Mouse (Mus musculus) megakaryocyte, embryonic 14.5 days (primary cell): Measurements from ENCODE around the gene Endou. TPM values are rescaled to one million over a fixed set of nuclear protein-coding genes. Genes with fewer than 3 reads are reported as not detected.

Experiments
- H3K27me3 ChIP-seq: replicated peaks from 2 replicates; pipeline ENCODE3; 2012; ENCODE audit warnings: inconsistent platforms
- H3K36me3 ChIP-seq: replicated peaks from 2 replicates; pipeline ENCODE3; 2012; ENCODE audit warnings: low read length, inconsistent platforms, mixed read lengths
- H3K4me1 ChIP-seq: 2 replicates; pipeline ENCODE4 v1.6.1; 2012; ENCODE audit warnings: inconsistent platforms
- H3K4me3 ChIP-seq: replicated peaks from 2 replicates; pipeline ENCODE3; 2012; ENCODE audit warnings: moderate library complexity, mild to moderate bottlenecking, inconsistent platforms
- H3K9me3 ChIP-seq: 2 replicates; pipeline ENCODE4 v1.6.1; 2012; ENCODE audit warnings: inconsistent platforms
- FLI1 ChIP-seq: IDR thresholded peaks from 2 replicates; pipeline ENCODE4 v1.6.1; 2012; ENCODE audit warnings: low read length, inconsistent platforms, mixed read lengths
- GATA1 ChIP-seq: IDR thresholded peaks from 3 replicates; pipeline ENCODE4 v1.6.1; 2012; ENCODE audit warnings: mixed read lengths, low read length, inconsistent platforms, borderline replicate concordance
- polyA plus RNA-seq: library from polyadenylated mRNA; stranded (reverse); fragments of >175 nt; gene quantifications from 2 replicates; pipeline ENCODE4 v1.2.3, GENCODE M21; 2012; ENCODE audit warnings: low replicate concordance; ENCODE audit not compliant: insufficient read depth

Endou gene
- polyA plus RNA-seq, 1 experiment: 0.09 TPM

GRCm38 (mm10) chr15:97746748-97747147 is 15.6 kb upstream of the Endou start:
- Histone ChIP-seq H3K36me3 (no peaks in the 10 kb centered on the region), H3K9me3 (no peaks in the 10 kb centered on the region), H3K4me1 (peaks cover 56% of the 10 kb centered on the region), H3K4me3 (no peak overlapping the region), H3K27me3 (peaks cover 53% of the 10 kb centered on the region)
- no peak for TF ChIP-seq GATA1
- no peak for TF ChIP-seq FLI1

DNA sequence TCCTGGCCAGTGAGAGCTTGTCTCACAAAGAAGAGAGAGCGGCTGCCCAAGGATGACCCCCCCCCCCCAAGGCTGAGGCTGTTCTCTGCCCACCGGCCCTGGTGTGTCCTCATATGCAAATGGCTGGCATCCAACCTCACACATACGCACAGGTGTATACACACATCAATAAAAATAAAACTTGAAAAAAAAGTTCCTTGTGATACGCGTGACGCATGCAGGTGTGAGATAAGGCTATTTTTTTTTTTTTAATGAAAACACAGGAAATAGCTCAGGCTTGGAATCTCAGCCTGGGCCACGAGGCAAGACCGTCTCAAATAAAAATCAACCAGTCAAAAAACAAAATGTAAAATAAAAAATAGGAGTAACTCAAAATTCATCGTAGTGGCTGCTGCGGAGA is 15.1 kb upstream of the Endou start:
- no peak for TF ChIP-seq GATA1
- no peak for TF ChIP-seq FLI1
- H3K27me3 ChIP-seq: peaks cover 57% of the 10 kb centered on the region
- H3K4me1 ChIP-seq: peaks cover 54% of the 10 kb centered on the region
- H3K36me3 ChIP-seq: no peaks in the 10 kb centered on the region
- H3K9me3 ChIP-seq: no peaks in the 10 kb centered on the region
- H3K4me3 ChIP-seq: no peak overlapping the region

GRCm38 (mm10) chr15:97745331-97745730 is 14.2 kb upstream of the Endou start:
- H3K4me3 ChIP-seq: no peak overlapping the region
- peaks cover 46% of the 10 kb centered on the region for H3K4me1 ChIP-seq

DNA sequence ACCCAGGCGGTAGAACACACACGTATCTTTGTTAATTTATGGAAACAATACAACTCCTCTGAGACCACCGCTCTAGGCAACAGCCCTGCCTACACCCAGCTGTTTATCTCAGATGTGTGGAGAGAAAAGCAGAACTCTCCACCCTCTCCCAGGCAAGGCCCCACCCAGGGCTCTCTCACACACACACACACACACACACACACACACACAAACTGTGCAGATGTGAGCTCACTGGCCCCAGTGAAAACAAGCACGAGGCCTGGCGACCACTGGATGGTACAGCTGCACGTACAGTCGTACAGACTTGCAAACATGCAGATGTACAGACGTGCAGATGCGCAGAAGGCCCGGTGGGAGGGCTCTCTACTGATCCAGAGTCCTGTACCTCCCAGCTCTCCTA is 13.8 kb upstream of the Endou start:
- no peak for TF ChIP-seq GATA1
- TF ChIP-seq FLI1: no peak
- Histone ChIP-seq H3K36me3 (no peaks in the 10 kb centered on the region), H3K9me3 (no peaks in the 10 kb centered on the region), H3K27me3 (peaks cover 64% of the 10 kb centered on the region), H3K4me1 (peaks cover 42% of the 10 kb centered on the region), H3K4me3 (no peak overlapping the region)

More at GRCm38 (mm10) chr15:97745331-97745730, 14.2 kb upstream of the Endou start:
- no peaks in the 10 kb centered on the region for H3K36me3 ChIP-seq
- H3K9me3 ChIP-seq: no peaks in the 10 kb centered on the region
- H3K27me3 ChIP-seq: peaks cover 67% of the 10 kb centered on the region
- TF ChIP-seq GATA1 (no peak), FLI1 (no peak)

GRCm38 (mm10) chr15:97743961-97744525 is 12.9 kb upstream of the Endou start:
- no peak for TF ChIP-seq GATA1
- TF ChIP-seq FLI1: no peak
- Histone ChIP-seq H3K9me3 (no peaks in the 10 kb centered on the region), H3K27me3 (peaks cover 64% of the 10 kb centered on the region), H3K4me3 (no peak overlapping the region), H3K4me1 (peaks cover 33% of the 10 kb centered on the region), H3K36me3 (no peaks in the 10 kb centered on the region)

DNA sequence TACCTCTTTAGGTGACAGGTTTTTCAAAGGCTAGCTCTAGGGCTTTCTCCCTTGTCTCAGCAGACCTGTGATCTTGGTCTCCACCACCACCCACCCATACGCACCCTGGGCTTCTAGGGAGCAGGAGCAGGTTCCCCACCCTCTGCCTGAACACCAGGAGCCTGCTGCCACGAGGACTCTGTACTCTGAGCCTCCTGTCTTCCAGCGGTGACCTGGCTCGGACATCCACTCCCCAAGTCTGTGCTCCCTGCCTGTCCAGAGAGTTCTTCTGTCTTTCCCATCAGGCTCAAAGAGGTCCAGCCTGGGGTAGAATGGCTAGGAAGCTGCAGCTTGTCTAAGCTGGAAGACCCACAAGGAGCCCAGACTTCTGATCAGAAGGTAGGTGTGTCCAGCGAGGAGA is 12.1 kb upstream of the Endou start:
- Histone ChIP-seq H3K36me3 (no peaks in the 10 kb centered on the region), H3K4me1 (peaks cover 25% of the 10 kb centered on the region), H3K27me3 (peaks cover 61% of the 10 kb centered on the region), H3K4me3 (no peak overlapping the region), H3K9me3 (no peaks in the 10 kb centered on the region)
- TF ChIP-seq GATA1 (no peak), FLI1 (no peak)

GRCm38 (mm10) chr15:97742600-97742999 is 11.5 kb upstream of the Endou start:
- H3K9me3 ChIP-seq: no peaks in the 10 kb centered on the region
- peaks cover 22% of the 10 kb centered on the region for H3K4me1 ChIP-seq
- H3K36me3 ChIP-seq: no peaks in the 10 kb centered on the region
- TF ChIP-seq GATA1: no peak
- TF ChIP-seq FLI1: no peak
- H3K4me3 ChIP-seq: no peak overlapping the region
- H3K27me3 ChIP-seq: peaks cover 62% of the 10 kb centered on the region

DNA sequence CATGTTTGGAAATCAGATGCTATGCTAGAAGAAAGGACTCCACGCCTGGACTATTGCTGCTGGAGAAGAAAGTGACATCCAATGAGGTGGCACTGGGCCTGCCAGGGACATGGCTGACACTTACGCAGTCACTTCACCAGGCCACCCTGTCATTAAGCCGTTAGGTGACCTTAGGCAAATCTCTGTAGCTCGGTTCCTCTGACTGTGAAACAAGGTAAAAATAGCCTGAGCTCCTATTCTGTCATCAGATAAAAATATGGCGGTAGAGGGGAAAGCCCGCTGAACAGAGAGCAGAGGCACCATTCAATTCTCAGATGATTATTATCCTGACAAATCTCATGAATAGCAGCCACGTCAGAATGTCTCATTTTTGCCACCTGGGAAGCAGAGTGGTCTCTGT is 10.9 kb upstream of the Endou start:
- H3K36me3 ChIP-seq: no peaks in the 10 kb centered on the region
- no peaks in the 10 kb centered on the region for H3K9me3 ChIP-seq
- H3K27me3 ChIP-seq: peaks cover 60% of the 10 kb centered on the region
- TF ChIP-seq FLI1: no peak
- TF ChIP-seq GATA1: no peak
- H3K4me1 ChIP-seq: peaks cover 21% of the 10 kb centered on the region
- H3K4me3 ChIP-seq: no peak overlapping the region

DNA sequence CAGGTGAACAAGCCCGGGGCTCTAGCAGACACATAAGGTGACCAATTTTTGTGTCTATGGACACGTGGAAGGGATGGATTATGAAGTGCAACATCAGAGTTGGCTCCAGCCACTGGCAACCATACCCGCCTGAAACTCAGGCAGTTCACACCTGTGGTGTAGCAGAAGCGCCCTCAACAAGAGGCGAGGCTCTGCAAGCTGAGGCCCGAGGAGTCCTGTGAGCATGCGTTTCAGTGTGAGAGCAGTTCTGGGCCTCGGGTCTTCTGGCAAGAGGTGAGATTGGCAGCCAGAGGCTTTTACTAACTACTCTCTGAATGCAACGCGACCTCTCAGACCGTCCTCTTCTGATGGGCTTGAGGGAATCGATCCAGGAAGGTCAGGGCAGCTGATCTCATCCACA is 10.5 kb upstream of the Endou start:
- Histone ChIP-seq H3K36me3 (no peaks in the 10 kb centered on the region), H3K27me3 (peaks cover 59% of the 10 kb centered on the region), H3K4me3 (no peak overlapping the region), H3K4me1 (peaks cover 17% of the 10 kb centered on the region), H3K9me3 (no peaks in the 10 kb centered on the region)
- TF ChIP-seq GATA1 (no peak), FLI1 (no peak)

GRCm38 (mm10) chr15:97740283-97740732 is 9.2 kb upstream of the Endou start:
- peaks cover 16% of the 10 kb centered on the region for H3K4me1 ChIP-seq
- no peaks in the 10 kb centered on the region for H3K9me3 ChIP-seq
- H3K36me3 ChIP-seq: no peaks in the 10 kb centered on the region
- no peak for TF ChIP-seq FLI1
- no peak for TF ChIP-seq GATA1
- no peak overlapping the region for H3K4me3 ChIP-seq
- H3K27me3 ChIP-seq: peaks cover 51% of the 10 kb centered on the region
